Mouse (Mus musculus) embryonic facial prominence, embryonic 13.5 days (tissue): ENCODE measurements at regions not wholly inside any gene's neighbourhood (a gene's known extent, or its start where the extent isn't known, plus 50 kb on each side); places are given as distances from the start of the nearest gene placed in this dataset.

Experiments
- ATAC-seq: fragments of 200-750 bp; cut with Nextera tagmentation; 2 replicates; pipeline ENCODE4 v1.8.0; 2017; ENCODE audit warnings: low read depth; ENCODE audit not compliant: insufficient number of reproducible peaks, insufficient read depth, low FRiP score, low TSS enrichment
- H3K27ac ChIP-seq: fragments of 300-500 bp; sonication (generic); 2 replicates; pipeline ENCODE4 v1.5.1; 2015; ENCODE audit warnings: moderate library complexity, mild to moderate bottlenecking, inconsistent platforms
- H3K27me3 ChIP-seq: fragments of 300-500 bp; sonication (generic); 2 replicates; pipeline ENCODE4 v1.6.1; 2015; ENCODE audit warnings: mild to moderate bottlenecking, inconsistent platforms
- H3K36me3 ChIP-seq: fragments of 300-500 bp; sonication (generic); 2 replicates; pipeline ENCODE4 v1.6.1; 2015; ENCODE audit warnings: mild to moderate bottlenecking, inconsistent platforms
- H3K4me1 ChIP-seq: fragments of 300-500 bp; sonication (generic); 2 replicates; pipeline ENCODE4 v1.6.1; 2015; ENCODE audit warnings: inconsistent platforms
- H3K4me2 ChIP-seq: fragments of 300-500 bp; sonication (generic); 2 replicates; pipeline ENCODE4 v1.6.1; 2015; ENCODE audit warnings: moderate library complexity, mild to moderate bottlenecking, inconsistent platforms
- H3K4me3 ChIP-seq: fragments of 300-500 bp; sonication (generic); 2 replicates; pipeline ENCODE4 v1.5.1; 2015; ENCODE audit warnings: mild to moderate bottlenecking, inconsistent platforms
- H3K9ac ChIP-seq: fragments of 300-500 bp; sonication (generic); 2 replicates; pipeline ENCODE4 v1.6.1; 2015; ENCODE audit warnings: mild to moderate bottlenecking, inconsistent platforms
- H3K9me3 ChIP-seq: fragments of 300-500 bp; sonication (generic); 2 replicates; pipeline ENCODE4 v1.6.1; 2016; ENCODE audit warnings: inconsistent platforms
- WGBS: fragments of 180-500 bp; shearing (Covaris S2); methylation state at CpG from one replicate; pipeline ENCODE4 v1.1.7; 2015; ENCODE audit warnings: mixed read lengths; 5-methylcytosine and 5-hydroxymethylcytosine counted together

GRCm38 (mm10) chr3:41857446-41857845, 115.0 kb downstream of the D3Ertd751e start:
- Histone ChIP-seq H3K4me1 (no peaks in the 10 kb centered on the region), H3K9ac (no peak overlapping the region), H3K4me2 (no peak overlapping the region), H3K27me3 (no peaks in the 10 kb centered on the region), H3K9me3 (no peaks in the 10 kb centered on the region), H3K4me3 (no peak overlapping the region), H3K36me3 (no peaks in the 10 kb centered on the region), H3K27ac (no peak overlapping the region)
- WGBS: 59% methylated on average over 2 of the region's 2 CpGs
- no peak for ATAC-seq

- Histone ChIP-seq H3K36me3 (no peaks in the 10 kb centered on the region), H3K4me1 (no peaks in the 10 kb centered on the region), H3K4me2 (no peak overlapping the region), H3K4me3 (no peak overlapping the region), H3K27ac (no peak overlapping the region), H3K9me3 (no peaks in the 10 kb centered on the region), H3K9ac (no peak overlapping the region), H3K27me3 (no peaks in the 10 kb centered on the region)
- no peak for ATAC-seq
These were observed 120.3 kb downstream of the D3Ertd751e start for GRCm38 (mm10) chr3:41862674-41863073.

- no peak overlapping the region for H3K27ac ChIP-seq
- H3K9me3 ChIP-seq: no peaks in the 10 kb centered on the region
- H3K4me3 ChIP-seq: no peak overlapping the region
- no peaks in the 10 kb centered on the region for H3K4me1 ChIP-seq
- no peaks in the 10 kb centered on the region for H3K36me3 ChIP-seq
- no peak overlapping the region for H3K9ac ChIP-seq
- WGBS: 87% methylated on average over 6 of the region's 6 CpGs
- H3K27me3 ChIP-seq: no peaks in the 10 kb centered on the region
- no peak overlapping the region for H3K4me2 ChIP-seq
- no peak for ATAC-seq
These were observed 166.5 kb downstream of the D3Ertd751e start for GRCm38 (mm10) chr3:41908952-41909351.

GRCm38 (mm10) chr3:41913190-41913589, 170.8 kb downstream of the D3Ertd751e start:
- Histone ChIP-seq H3K4me2 (no peak overlapping the region), H3K27me3 (no peaks in the 10 kb centered on the region), H3K27ac (no peak overlapping the region), H3K4me3 (no peak overlapping the region), H3K9ac (no peak overlapping the region), H3K36me3 (no peaks in the 10 kb centered on the region), H3K9me3 (no peaks in the 10 kb centered on the region), H3K4me1 (no peaks in the 10 kb centered on the region)
- WGBS: 65% methylated on average over 2 of the region's 2 CpGs
- no peak for ATAC-seq

GRCm38 (mm10) chr3:41939843-41940242, 197.4 kb downstream of the D3Ertd751e start:
- Histone ChIP-seq H3K9ac (no peak overlapping the region), H3K4me1 (peaks cover 5% of the 10 kb centered on the region; the same call in 1 of the 2 replicates), H3K36me3 (no peaks in the 10 kb centered on the region), H3K9me3 (no peaks in the 10 kb centered on the region), H3K27me3 (no peaks in the 10 kb centered on the region), H3K4me2 (no peak overlapping the region), H3K4me3 (no peak overlapping the region), H3K27ac (no peak overlapping the region)
- ATAC-seq: no peak
- 46% methylated on average over 4 of the region's 4 CpGs for WGBS

GRCm38 (mm10) chr3:41942964-41943363, 200.6 kb downstream of the D3Ertd751e start:
- H3K36me3 ChIP-seq: no peaks in the 10 kb centered on the region
- no peak overlapping the region for H3K9ac ChIP-seq
- H3K4me2 ChIP-seq: no peak overlapping the region
- peaks cover 5% of the 10 kb centered on the region; the same call in 1 of the 2 replicates for H3K4me1 ChIP-seq
- no peak overlapping the region for H3K27ac ChIP-seq
- H3K4me3 ChIP-seq: no peak overlapping the region
- WGBS: 42% methylated on average over 6 of the region's 6 CpGs
- H3K9me3 ChIP-seq: no peaks in the 10 kb centered on the region
- no peak for ATAC-seq
- no peaks in the 10 kb centered on the region for H3K27me3 ChIP-seq

- Histone ChIP-seq H3K4me1 (no peaks in the 10 kb centered on the region), H3K27ac (no peak overlapping the region), H3K4me3 (no peak overlapping the region), H3K36me3 (no peaks in the 10 kb centered on the region), H3K9ac (no peak overlapping the region), H3K9me3 (no peaks in the 10 kb centered on the region), H3K27me3 (no peaks in the 10 kb centered on the region), H3K4me2 (no peak overlapping the region)
- 83% methylated on average over 2 of the region's 2 CpGs for WGBS
- ATAC-seq: no peak
These were observed 207.0 kb downstream of the D3Ertd751e start for GRCm38 (mm10) chr3:41949404-41949803.

- Histone ChIP-seq H3K27me3 (no peaks in the 10 kb centered on the region), H3K4me3 (no peak overlapping the region), H3K9me3 (no peaks in the 10 kb centered on the region), H3K4me2 (no peak overlapping the region), H3K4me1 (0 out of 2 replicates have a peak, but pooled peaks cover 4% of the 10 kb centered on the region), H3K27ac (no peak overlapping the region), H3K9ac (no peak overlapping the region), H3K36me3 (no peaks in the 10 kb centered on the region)
- no peak for ATAC-seq
- 30% methylated on average over 3 of the region's 3 CpGs for WGBS
These were observed 215.0 kb downstream of the D3Ertd751e start for GRCm38 (mm10) chr3:41957385-41957784.

GRCm38 (mm10) chr3:41960209-41960608, 217.8 kb downstream of the D3Ertd751e start:
- Histone ChIP-seq H3K9ac (no peak overlapping the region), H3K27me3 (no peaks in the 10 kb centered on the region), H3K9me3 (no peaks in the 10 kb centered on the region), H3K4me3 (no peak overlapping the region), H3K36me3 (no peaks in the 10 kb centered on the region), H3K4me1 (0 out of 2 replicates have a peak, but pooled peaks cover 4% of the 10 kb centered on the region), H3K4me2 (no peak overlapping the region), H3K27ac (no peak overlapping the region)
- 80% methylated on average over 2 of the region's 2 CpGs for WGBS
- ATAC-seq: no peak

- no peak for ATAC-seq
- Histone ChIP-seq H3K9me3 (no peaks in the 10 kb centered on the region), H3K4me3 (no peak overlapping the region), H3K27me3 (no peaks in the 10 kb centered on the region), H3K36me3 (no peaks in the 10 kb centered on the region), H3K4me1 (no peaks in the 10 kb centered on the region), H3K9ac (no peak overlapping the region), H3K27ac (no peak overlapping the region), H3K4me2 (no peak overlapping the region)
- WGBS: 65% methylated on average over 7 of the region's 7 CpGs
These were observed 220.5 kb downstream of the D3Ertd751e start for GRCm38 (mm10) chr3:41962923-41963322.

GRCm38 (mm10) chr3:42006672-42007265, 264.4 kb downstream of the D3Ertd751e start:
- ATAC-seq: no peak
- WGBS: 62% methylated on average over 5 of the region's 5 CpGs
- no peak overlapping the region for H3K9ac ChIP-seq
- H3K4me2 ChIP-seq: no peak overlapping the region
- H3K27ac ChIP-seq: no peak overlapping the region
- H3K4me3 ChIP-seq: no peak overlapping the region
- no peaks in the 10 kb centered on the region for H3K27me3 ChIP-seq
- H3K9me3 ChIP-seq: no peaks in the 10 kb centered on the region
- H3K36me3 ChIP-seq: no peaks in the 10 kb centered on the region
- no peaks in the 10 kb centered on the region for H3K4me1 ChIP-seq

GRCm38 (mm10) chr3:42023187-42023586, 280.8 kb downstream of the D3Ertd751e start:
- ATAC-seq: no peak
- Histone ChIP-seq H3K9ac (no peak overlapping the region), H3K4me2 (no peak overlapping the region), H3K36me3 (no peaks in the 10 kb centered on the region), H3K9me3 (no peaks in the 10 kb centered on the region), H3K27ac (no peak overlapping the region), H3K4me3 (no peak overlapping the region), H3K27me3 (no peaks in the 10 kb centered on the region), H3K4me1 (no peaks in the 10 kb centered on the region)
- WGBS: 75% methylated on average over 5 of the region's 5 CpGs
